Mouse (Mus musculus) embryonic stem cell, embryonic (primary cell): Measurements from ENCODE around the gene Rasal2.

Experiments used
- CTCF ChIA-PET, 4 experiments: fragments of 300-600 bp in 2 of 4; fragments of 350-600 bp in 2 of 4; sonication (Branson Sonifier 250); formaldehyde crosslinking; loops; one replicate each; lab custom pipeline; 2022; ENCODE audit warnings: inconsistent platforms in 2 of 4; lab: Charles Lee
- POLR2A ChIA-PET, 4 experiments: fragments of 300-600 bp in 2 of 4; fragments of 350-600 bp in 2 of 4; sonication (Branson Sonifier 250); formaldehyde crosslinking; loops; one replicate each; lab custom pipeline; 2022; ENCODE audit warnings: antibody characterized with exemption in 4 of 4, inconsistent platforms in 1 of 4; lab: Charles Lee

Rasal2 gene

DNA sequence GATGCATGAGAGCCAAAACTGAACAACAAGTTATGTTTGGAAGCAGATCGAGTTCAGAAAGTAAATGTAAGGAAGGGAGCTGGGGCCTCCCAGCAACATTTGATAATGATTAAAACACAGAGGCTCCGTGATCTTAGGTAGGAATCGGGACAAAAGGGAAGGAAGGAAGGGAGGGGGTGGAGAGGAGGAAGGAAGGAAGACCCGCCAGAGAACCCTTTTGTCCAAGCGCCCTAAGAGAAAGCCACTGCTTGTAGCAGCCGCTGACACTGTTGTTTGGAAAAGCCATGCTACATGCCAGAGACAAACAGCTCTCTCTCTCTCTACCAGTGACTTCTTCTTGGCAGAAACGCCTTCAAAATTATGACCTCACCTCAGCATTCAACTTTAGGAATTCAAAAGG is 5.5 kb upstream of the Rasal2 start:
- ChIA-PET POLR2A (interaction anchor here (0.6 to 2.8 kb wide), 7 partner anchors 11 to 119 kb away, joined by 3 to 9 read pairs (median 4); partner anchors contain the start of gene Cryzl2 (in 1 of the 4)), CTCF (interaction anchor here in 1 of 4 experiments (0.6 kb wide), 1 partner anchor 496 kb away, joined by 5 read pairs; no protein-coding TSS in a partner anchor)

DNA sequence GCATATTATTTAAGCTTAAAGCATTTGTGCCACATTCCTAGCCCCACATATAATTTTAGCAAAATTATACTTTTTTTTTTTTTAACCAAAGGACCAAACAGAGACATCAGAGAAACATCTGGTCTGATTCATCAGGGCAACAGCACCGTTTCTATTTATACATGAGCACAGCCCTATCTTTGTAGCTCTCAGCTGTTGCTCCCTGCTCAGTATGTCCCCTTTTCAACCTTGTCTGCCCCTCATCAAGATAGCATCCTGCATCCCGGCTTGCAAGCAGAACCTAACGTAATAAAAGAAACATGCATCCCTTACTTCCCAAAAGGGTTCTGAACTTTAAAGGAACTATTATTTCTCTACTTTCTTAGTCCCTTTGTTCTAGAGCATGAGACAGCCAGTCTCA is 5.0 kb upstream of the Rasal2 start:
- POLR2A ChIA-PET, result interaction anchor here in 3 of 4 experiments (0.6 to 2.8 kb wide), 6 partner anchors 21 to 57 kb away, joined by 3 to 9 read pairs (median 5); partner anchors contain the start of gene Cryzl2 (in 1 of the 3)
- CTCF ChIA-PET, result interaction anchor here in 1 of 4 experiments (0.6 kb wide), 1 partner anchor 495 kb away, joined by 5 read pairs; no protein-coding TSS in a partner anchor

DNA sequence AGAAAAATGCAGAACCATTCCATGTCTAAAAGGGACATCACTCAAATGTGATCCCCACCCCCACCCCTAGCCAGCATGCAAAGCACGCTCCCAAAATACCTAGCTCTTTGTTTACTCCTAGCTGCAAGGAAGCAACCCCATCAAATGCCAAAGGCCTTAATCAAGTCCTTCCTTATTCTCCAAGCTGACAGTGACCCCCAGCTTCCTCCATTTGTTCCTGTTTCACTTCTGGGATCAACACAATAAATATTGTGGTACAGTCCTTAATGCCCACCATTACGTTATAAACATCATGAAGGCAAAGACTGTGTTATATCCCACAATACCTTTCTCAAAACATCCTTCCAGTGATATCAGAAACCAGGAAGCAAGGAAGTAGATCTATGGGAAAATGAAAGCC is 4.2 kb upstream of the Rasal2 start:
- POLR2A ChIA-PET, result interaction anchor here in 3 of 4 experiments (0.6 to 2.8 kb wide), 9 partner anchors 9 to 479 kb away, joined by 3 to 9 read pairs (median 3); partner anchors contain the start of gene Cryzl2 (in 1 of the 3)
- CTCF ChIA-PET, result no interaction called here

DNA sequence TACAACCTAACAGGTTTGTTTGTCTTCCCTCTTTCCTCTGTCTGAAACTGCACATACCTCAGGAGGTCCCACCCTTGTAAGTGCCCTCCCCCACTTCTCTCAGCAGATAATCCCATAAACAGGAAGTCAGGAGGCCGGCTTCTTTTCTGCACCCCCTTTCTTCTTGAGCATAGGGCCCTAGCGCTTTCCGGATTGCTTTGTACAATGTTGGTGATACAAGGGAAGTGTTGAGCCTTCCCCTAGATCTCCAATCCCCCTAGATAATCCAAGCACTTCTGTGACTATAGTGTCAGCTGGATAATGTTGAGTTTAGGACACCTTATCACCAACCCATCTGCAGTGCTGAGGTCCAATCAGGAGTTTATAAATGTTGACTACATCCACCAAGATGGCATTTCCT is 3.4 kb upstream of the Rasal2 start:
- POLR2A ChIA-PET, result interaction anchor here in 2 of 4 experiments (1.1 to 2.1 kb wide), 4 partner anchors 8 to 43 kb away, joined by 3 to 9 read pairs (median 4); partner anchors contain the start of gene Cryzl2 (in 1 of the 2)

DNA sequence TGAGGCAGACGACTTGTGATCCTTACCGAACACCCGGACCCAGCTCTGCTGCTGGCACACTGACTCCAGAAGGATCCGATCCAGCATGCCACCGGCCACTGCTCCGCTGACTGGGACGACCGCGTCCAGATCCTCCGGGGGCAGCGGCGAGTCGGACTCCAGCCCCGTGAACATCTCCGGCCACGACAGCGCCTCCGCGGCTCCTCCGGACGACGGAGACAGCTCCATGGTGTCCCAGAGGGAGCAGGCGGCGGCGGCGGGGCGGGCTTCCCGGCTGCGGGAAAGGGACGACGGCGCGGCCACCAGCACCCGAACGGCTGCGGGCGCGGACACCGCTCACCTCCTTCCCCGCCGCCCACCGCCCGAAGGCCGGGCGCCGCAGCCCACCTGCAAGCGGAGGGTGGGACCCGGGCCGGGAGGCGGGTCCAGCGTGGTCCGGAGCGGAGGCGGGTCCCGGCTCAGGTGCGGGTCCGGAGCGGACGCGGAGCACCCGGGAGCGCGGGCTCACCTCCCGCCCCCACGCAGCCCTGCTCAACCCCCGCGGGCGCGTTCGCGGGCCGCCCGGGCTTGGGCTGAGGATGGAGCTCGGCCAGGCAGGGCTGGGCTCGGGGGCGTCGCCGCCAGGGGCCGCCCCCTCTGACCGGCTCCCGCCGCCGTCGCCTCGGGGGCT is 549 bp downstream of the Rasal2 start:
- ChIA-PET CTCF (interaction anchor here (0.6 to 2.3 kb wide), 12 partner anchors 28 to 659 kb away, joined by 3 to 13 read pairs (median 4); partner anchors contain the start of gene Cryzl2 (in 4 of the 4)), POLR2A (interaction anchor here (0.6 to 3.6 kb wide), 37 partner anchors 12 to 693 kb away, joined by 3 to 24 read pairs (median 4); partner anchors contain the start of genes Cryzl2 (in 3 of the 4) and Fam20b (in 1 of the 4))

More for the DNA sequence above, 3.4 kb upstream of the Rasal2 start:
- CTCF ChIA-PET, result no interaction called here

DNA sequence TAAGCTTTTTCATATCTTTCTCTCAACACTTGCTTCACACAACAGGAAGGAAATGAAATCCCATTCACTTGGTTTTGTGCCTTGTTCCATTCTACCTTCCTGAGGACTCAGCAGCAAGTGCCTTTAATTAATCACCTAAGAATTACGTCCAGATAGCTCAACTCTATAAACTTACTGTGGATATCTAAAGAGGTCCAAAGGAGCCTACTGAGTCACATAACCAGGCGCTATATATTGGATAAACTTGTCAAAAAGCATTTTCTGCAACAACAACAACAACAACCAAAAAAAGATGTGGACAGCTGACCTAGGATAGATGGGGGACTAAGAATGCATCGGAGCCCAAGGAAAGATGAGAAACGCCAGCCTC is 1.1 kb downstream of the Rasal2 start:
- ChIA-PET CTCF (interaction anchor here in 3 of 4 experiments (0.6 to 2.3 kb wide), 5 partner anchors 47 to 330 kb away, joined by 3 to 13 read pairs (median 6); partner anchors contain the start of gene Cryzl2 (in 2 of the 3)), POLR2A (interaction anchor here (0.6 to 3.6 kb wide), 15 partner anchors 15 to 659 kb away, joined by 3 to 24 read pairs (median 4); partner anchors contain the start of gene Cryzl2 (in 2 of the 4))

DNA sequence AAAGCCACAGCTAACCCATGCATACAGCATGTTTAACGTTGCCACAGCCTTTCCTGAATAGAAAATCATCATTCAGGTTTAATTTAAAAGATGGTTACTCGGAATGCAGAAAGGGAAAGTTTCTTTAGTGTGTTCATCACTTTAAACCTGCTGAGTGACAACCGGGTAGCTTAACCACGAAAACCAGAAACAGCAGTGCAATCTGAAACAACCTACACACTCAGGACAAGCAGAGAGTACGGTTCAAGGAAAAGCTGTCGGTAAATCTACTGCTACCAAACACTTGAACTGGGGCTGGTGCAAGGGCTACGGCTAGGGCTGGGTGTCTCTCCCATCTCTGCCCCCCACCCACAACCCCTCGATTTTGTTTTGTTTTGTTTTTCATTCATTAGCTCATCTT is 1.5 kb downstream of the Rasal2 start:
- CTCF ChIA-PET, result interaction anchor here in 3 of 4 experiments (0.6 to 2.3 kb wide), 4 partner anchors 47 to 329 kb away, joined by 3 to 13 read pairs (median 6); partner anchors contain the start of gene Cryzl2 (in 2 of the 3)

DNA sequence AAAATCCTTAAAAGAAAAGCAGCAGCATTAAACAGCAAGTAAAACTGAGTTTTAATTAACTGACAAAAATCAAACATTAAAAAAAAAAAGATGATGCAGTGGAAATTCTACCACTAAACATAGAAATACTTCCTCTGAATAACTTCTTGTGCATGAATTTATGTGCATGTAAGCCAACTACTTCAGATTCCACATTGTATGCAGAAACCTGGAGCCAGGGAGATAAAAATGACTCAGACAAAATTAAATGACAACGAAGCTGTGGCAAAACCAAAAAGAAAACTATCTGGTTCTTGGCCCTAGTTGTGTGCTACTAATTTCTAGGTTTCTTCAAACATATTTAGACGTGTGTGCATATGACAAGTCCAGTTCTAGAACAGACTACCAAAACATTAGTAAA is 2.7 kb downstream of the Rasal2 start:
- ChIA-PET POLR2A (no interaction called here), CTCF (no interaction called here)

More for the DNA sequence above, 1.5 kb downstream of the Rasal2 start:
- POLR2A ChIA-PET, result interaction anchor here in 3 of 4 experiments (0.6 to 3.6 kb wide), 11 partner anchors 14 to 659 kb away, joined by 3 to 24 read pairs (median 5); partner anchors contain the start of gene Cryzl2 (in 1 of the 3)

DNA sequence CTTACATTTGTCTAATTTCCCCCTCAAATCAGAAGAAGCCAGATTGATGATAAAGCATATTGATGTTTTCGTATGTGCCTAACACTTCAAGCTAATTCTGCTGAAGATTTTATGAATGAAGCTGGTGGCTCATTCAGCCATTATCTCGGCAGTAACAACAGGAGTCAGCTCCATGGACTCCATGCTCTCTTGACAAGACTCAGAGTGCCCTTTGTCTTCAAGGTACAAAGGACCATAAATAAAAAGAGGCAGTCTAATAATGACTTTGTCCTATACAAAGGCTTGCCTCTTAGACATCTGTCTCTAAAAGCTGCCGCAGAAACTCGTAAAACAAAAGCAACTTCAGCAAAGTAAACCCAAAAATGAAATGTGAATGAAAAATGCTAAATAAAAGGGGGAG is 24.4 kb downstream of the Rasal2 start:
- CTCF ChIA-PET, result no interaction called here
- POLR2A ChIA-PET, result interaction anchor here in 1 of 4 experiments (0.5 kb wide), 1 partner anchor 16 kb away, joined by 3 read pairs; no protein-coding TSS in a partner anchor

DNA sequence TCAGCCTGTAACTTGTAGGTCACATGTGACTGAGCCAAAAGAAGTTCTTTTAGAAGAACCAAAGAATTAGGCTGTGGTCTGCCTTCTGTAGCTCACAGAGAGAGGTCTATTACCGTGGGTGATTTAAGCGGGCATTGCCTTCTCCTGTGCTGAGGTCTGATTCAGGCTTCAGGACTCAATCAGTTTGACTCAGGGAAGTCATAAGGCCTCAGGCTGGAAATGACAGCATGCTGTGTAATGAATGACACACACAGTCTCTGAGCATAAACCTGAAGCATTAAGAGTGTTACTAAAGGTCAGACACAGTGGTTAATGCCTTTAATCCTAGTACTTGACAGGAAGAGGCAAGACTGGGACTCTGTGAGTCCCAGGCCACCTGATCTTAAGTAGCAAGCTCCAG is 31.7 kb downstream of the Rasal2 start:
- POLR2A ChIA-PET, result interaction anchor here in 1 of 4 experiments (1.2 kb wide), 1 partner anchor 32 kb away, joined by 6 read pairs; the partner anchor contains the start of gene Rasal2
- CTCF ChIA-PET, result no interaction called here

DNA sequence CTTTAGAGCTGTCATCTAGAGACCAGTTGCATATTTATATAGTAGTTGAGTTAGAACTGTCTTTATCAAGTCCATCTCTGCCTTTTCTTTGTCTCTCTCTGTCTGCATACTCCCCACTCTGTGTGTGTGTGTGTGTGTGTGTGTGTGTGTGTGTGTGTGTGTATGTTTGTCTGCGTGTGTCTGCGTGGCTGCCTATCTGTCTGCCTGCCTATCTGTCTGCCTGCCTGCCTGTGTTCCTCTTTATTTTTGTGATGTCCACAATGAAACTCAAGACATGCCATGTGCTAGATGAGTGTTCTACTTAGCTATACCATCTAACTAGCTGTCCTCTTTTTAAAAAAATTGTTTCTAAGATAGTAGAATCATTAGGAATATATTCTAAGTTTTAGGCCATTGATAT is 42.0 kb downstream of the Rasal2 start:
- ChIA-PET CTCF (interaction anchor here in 1 of 4 experiments (0.7 kb wide), 1 partner anchor 95 kb away, joined by 5 read pairs; no protein-coding TSS in a partner anchor), POLR2A (no interaction called here)

DNA sequence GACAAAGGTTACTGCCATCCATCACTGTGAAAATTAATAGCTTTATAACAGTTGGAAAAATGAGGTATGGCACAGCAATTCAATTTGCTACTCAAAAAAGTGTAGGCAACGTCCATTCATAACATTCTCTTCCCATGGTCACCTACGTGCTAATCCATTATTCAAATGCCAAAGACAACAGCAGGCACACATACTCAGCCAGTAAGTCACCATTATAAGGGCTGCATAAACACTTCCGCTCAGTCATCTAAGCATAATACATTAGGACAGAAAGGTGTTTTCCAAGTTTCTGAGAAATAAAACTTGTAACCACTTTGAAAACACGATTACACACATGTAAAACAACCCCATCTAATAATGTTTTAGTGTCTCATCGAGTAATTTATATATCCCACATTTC is 44.1 kb downstream of the Rasal2 start:
- POLR2A ChIA-PET, result interaction anchor here in 1 of 4 experiments (0.5 kb wide), 1 partner anchor 777 kb away, joined by 3 read pairs; no protein-coding TSS in a partner anchor
- CTCF ChIA-PET, result interaction anchor here in 1 of 4 experiments (1.1 kb wide), 1 partner anchor 97 kb away, joined by 4 read pairs; no protein-coding TSS in a partner anchor

DNA sequence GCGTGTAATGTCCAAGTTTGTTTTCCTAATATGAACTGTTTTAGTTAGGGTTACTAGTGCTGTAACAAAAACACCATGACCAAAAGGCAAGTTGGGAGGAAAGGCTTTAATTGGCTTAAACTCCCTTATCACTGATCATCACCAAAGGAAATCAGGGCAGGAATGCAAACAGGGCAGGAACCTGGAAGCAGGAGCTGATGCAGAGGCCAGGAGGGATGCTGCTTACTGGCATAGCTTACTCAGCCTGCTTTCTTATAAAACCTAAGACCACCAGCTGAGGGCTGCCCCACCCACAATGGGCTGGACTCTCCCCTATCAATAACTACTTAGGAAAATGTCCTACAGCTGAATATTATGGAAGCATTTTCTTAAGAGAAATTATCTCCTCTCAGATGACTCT is 65.7 kb downstream of the Rasal2 start:
- ChIA-PET POLR2A (interaction anchor here in 1 of 4 experiments (0.7 kb wide), 1 partner anchor 140 kb away, joined by 3 read pairs; no protein-coding TSS in a partner anchor), CTCF (interaction anchor here in 2 of 4 experiments (0.7 kb wide), 2 partner anchors 189 to 478 kb away, joined by 3 to 5 read pairs; no protein-coding TSS in a partner anchor)

DNA sequence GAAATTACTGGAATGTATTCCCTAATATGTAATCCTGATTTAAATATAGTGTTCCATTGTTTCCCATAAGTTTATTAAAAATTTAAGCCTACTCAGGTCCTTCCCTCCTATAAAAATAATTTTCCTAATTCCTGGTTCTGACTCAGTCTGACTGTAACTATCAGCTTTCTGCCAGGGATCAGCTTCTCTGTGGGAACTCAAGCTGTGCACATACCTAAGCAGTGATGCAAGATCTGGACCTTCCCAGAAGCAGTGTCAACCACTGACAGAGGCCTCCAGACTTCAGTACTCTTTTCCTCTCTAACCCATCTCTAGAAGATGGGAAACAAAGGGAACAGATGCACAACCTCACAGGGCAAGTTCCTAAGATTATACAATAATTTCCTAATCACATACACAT is 68.9 kb downstream of the Rasal2 start:
- POLR2A ChIA-PET, result no interaction called here

DNA sequence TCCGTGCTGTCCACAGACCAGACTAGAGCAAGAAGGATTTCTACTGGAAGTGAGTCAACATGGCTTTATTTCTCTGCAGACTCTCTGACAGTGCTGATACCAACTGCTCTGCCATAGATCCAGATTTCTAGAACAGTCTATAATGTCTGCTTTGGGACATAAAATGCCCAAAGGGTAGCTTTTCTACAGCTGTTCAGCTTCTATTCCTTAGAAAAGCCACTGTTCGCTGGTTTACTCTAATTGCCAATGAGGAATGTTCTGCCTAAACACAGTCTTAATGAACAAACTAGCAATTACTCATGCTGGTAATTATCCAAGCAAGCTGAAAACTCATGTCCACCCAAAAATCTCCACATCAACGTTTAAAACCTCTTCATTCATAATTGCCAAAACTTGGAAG is 77.6 kb downstream of the Rasal2 start:
- ChIA-PET POLR2A (interaction anchor here in 1 of 4 experiments (1.4 kb wide), 1 partner anchor 9 kb away, joined by 3 read pairs; no protein-coding TSS in a partner anchor), CTCF (no interaction called here)

More for the DNA sequence above, 68.9 kb downstream of the Rasal2 start:
- CTCF ChIA-PET, result no interaction called here

DNA sequence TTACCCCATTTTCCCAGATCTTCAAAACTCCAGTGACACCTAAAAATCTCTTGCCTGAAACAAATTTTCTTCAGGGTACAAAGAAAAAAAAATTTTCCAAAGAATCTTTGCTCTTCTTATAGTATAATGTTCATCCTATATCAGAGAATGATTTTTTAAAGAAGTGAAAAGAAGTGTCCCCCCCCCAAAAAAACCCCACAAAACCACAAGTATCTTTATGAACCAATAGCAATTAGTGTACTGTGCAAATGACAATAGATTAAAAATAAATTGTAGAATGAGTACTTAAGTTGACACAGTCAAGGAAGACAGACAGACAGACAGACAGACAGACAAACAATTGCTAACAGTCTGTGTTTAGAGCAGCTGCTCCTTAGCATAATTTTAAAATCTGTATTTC is 84.3 kb downstream of the Rasal2 start:
- ChIA-PET CTCF (no interaction called here), POLR2A (no interaction called here)

DNA sequence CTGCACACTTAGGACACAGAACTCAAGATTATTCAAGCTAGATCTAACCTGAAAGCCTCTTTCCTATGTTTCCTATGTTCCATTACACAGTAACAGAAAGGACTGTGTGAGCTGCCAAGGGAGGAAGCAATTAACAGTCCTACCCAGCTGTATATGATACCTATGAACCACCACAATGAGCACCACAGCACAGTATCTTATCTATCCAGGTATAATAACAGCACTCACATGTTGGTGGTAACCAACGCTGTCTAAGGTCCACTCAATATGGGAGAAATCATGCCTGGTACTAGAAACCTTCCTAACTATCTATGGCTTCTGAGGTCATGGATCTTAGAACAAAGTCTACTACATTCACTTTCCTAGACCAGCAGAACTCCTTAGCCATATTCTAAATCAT is 89.3 kb downstream of the Rasal2 start:
- CTCF ChIA-PET, result no interaction called here
- POLR2A ChIA-PET, result no interaction called here

DNA sequence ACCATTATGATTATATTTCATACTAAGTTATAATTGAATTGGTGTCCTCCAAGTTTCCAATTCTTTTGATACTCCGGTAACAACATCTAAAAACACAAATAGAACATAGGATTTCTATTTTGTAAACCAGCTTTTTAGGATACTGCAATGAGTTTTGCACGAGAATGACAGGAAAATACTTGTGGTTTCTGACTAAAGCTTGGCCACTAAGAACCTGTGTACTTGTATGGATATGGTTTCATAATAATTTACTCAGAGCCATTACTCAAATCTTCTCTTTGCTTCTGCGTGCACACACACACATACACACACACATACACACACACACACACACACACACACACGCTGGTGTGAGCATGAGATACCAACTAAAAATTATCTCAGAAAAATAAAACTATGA is 93.5 kb downstream of the Rasal2 start:
- ChIA-PET POLR2A (no interaction called here), CTCF (no interaction called here)

DNA sequence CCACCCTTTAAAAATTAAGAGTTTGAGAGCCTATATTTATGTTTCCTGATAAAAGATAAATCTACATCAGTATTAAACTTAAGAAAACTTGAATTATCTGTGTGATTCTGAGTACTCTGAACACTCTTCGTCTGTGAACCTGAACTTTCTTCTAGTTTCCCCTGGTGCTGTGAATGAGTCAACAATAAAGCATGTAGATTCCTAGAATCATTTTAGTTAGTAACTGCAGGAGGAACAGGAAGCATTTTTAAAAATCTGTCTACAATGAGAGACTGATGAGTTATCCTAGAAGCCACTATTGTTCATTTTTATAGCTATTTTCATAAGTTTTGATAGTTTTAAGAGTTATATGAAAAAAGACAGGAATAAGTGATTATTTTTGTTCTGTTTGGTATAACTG is 111.1 kb downstream of the Rasal2 start:
- ChIA-PET POLR2A (no interaction called here), CTCF (no interaction called here)
